Mouse (Mus musculus): ENCODE measurements around the gene Plekhg5. TPM values are rescaled to one million over a fixed set of nuclear protein-coding genes. Genes with fewer than 3 reads are reported as not detected.
A peak's percentile ranks its signal among the peaks of the same experiment; 100 is the strongest.

Plekhg5 gene
- total RNA-seq, 2 experiments from 2014 or later: 17.1 to 20.1 TPM

DNA sequence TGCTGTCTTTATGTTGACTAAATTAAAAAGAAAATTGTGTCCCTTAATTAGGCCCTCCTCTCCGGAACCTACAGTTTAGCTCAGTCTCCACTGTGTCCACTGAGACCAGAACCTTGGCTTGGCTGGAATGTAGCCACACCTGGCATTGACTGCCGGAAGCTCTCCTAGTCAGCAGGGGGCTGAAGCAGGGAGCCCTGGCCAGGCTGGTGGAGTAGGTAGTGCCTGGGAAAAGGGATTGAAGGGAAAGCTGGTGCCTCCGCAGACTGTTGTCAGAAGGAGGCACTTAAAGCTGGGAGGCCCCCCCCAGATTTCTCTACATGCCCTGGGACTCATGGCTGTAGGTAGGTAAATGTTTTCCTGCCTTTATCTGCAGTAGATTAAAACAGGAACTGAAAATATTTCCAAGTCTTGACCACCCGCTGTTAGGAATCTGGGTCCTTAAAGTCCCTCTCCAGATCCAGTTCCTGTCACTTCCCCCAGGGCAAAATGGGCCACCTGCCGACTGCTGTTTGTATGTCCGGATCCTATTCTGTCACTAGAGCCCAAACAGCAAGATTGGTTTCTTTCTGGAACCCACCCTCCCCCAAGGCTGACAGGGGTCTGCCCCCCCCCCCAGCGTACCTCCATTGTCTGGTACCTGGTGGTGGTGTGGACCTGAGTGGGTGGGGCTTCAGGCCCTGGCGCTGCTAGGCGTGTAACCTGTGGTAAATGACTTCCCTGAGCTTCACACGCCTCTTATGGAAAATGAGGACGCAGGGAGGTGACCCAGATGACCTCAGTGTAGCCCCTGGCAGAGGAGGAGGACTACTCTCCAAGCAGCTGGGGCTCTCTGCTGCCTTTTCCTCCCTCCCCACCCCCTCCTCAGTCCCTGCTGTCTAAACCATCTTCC, 25.9 kb downstream of the Plekhg5 start:
- DNase-seq: no peak

DNA sequence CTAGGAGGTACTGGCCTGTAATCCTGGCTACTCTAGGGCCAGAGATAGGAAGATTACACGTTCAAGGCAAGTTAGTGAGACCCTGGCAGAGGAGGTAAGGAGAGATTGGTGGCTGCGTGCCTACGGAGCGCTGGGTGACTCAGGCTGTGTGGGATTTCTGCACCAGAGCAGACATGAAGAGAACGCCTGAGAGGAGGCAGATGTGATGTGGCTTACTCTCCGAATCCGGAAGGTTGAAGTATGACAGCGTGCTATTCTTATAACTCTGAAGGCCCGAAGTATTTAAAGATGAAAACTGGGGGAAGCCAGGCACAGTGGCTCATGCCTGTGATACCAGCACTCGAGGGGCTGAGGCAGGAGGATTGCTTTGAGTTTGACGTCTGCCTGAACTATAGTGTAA, 28.2 kb downstream of the Plekhg5 start:
- no peak for DNase-seq

DNA sequence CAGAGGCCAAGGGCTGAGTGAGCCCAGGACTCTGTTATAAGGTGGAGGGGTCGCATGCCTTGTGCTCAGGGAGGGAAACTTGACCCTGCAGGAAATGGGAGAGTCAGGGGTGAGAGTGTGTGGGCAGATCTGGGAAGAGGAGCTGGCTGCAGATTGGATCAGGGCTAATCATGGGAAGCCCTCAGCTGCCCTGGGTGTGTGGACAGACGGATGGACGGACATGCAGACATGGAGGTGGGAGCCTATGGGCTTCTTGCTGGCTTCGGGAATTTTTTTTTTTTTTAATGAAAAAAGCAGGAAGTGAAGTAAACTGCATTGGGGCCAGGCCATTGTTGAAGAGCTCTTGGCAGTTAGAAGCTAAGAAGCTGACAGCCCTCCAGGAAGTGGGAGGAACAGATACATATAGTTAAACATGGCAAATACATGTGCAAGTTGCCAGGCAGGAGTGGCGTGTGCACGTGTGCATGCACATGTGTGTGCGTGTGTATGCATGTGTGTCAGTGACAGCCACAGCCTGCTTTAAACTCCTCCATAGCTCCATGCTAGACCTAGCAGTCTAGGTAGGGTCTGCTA, 28.9 kb downstream of the Plekhg5 start:
- no peak for DNase-seq

DNA sequence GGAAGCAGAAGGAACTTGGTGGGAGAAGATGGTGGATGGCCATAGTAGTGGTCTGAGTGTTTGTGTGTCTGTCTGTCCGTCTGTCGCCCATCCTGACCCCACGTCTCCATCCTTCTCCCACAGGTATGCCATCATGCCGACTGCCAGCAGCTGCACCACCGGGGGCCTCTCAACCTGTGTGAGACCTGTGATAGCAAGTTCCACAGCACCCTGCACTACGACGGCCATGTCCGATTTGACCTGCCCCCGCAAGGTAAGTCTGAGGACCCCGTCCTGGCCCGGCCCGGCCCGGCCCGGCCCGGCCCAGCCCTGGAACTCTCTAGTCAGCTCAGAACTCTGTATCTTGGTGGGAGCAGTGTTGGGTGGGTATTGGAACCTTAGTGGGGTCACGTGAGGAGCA, 29.6 kb downstream of the Plekhg5 start:
- no peak for DNase-seq

DNA sequence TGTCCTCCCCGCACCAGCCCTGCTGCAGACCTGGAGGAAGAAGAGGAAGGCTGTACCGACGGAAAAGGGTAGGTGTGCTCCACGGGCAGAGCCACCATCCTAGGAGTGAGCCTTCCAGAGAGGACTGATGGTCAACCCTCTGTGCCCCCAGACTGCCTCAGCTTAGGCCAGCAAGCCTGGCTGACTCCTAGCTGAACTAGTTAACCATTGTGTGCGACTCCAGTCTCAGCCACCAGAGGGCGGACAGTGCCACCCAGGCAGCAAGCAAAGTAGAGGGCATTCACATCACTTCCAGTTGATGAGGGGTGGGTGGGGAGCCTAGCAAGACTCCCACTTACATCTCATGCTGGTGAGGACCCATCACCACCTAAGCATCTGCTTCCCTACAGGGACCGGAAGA, 30.7 kb downstream of the Plekhg5 start:
- DNase-seq: peak; percentile 84

DNA sequence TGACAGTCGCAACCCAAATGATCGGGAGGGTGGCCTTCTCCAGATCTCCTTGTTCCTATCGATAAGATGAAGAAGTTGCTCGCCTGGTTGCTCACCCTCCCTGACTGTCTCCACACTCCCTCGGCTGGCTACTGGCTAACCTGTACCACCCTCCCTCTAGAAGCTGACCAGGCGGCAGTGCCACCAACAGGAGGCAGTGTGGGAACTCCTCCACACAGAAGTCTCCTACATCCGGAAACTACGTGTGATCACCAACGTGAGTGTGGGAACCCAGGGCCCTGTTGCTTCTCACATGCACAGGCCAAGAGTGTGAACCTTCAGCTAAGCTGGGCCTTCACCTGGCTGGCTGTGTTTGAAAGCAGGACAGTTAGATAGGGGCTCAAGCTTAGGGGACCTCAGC, 34.4 kb downstream of the Plekhg5 start:
- DNase-seq: no peak

DNA sequence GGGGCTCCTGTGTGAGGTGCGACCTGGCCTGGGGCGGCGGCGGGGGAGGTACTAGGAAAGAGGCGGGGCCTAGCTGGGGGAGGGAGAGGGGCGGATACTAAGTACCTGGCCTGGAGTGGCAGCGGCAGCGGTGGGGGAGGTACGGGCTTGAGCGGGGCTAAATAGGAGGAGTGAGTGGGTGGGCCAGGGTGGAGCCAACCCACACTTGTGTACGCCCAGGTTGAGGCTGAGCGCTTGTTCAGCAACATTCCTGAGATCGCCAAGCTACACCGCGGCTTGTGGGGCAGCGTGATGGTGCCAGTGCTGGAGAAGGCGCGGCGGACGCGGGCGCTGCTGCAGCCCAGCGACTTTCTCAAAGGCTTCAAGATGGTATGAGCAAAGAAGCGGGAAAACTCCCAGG, 35.2 kb downstream of the Plekhg5 start:
- DNase-seq: no peak

DNA sequence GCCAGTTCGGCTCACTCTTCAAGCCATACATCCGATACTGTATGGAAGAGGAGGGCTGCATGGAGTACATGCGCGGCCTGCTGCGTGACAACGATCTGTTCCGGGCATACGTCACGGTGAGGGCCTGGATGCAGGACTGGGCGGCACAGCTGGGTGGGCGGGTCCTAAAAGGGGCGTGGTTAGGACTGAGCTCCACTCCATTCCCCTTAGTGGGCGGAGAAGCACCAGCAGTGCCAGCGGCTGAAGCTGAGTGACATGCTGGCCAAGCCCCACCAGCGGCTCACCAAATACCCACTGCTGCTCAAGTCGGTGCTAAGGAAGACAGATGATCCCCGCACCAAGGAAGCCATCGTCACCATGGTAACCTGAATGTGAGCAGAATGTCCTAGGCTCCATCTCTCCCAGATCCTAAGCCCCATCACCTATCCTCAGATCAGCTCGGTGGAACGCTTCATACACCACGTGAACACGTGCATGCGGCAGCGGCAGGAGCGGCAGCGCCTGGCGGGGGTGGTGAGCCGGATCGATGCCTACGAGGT, 35.7 kb downstream of the Plekhg5 start:
- DNase-seq: peak; percentile 87

DNA sequence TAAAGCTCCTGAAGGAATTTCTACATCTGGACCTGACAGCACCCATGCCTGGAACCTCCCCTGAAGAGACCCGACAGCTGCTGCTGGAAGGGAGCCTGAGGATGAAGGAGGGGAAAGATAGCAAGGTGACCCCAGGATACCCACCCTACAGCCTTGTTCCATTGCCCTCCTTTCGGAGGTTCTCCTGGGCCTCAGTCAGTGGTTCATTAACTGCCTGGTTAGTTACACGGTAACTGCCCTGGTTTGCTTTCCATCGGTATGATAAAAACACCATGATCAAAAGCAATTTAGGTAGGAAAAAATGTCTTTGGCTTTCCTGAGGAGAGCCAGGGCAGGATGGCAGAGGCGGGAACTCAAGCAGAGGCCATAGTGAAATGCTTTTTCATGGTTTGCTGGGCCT, 36.4 kb downstream of the Plekhg5 start:
- DNase-seq: no peak

DNA sequence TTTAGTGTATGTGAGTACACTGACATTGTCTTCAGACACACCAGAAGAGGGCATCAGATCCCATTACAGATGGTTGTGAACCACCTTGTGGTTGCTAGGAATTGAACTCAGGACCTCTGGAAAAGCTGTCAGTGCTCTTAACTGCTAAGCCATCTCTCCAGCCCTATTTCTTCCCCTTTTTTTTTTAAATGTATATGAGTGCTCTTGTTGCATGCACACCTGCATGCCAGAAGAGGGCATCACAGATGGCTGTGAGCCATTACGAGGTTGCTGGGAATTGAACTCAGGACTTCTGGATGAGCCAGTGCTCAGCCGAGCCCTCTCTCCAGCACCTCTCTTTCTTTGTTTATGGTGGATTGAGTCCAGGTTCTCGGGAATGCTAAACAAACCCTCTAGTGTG, 37.2 kb downstream of the Plekhg5 start:
- no peak for DNase-seq

DNA sequence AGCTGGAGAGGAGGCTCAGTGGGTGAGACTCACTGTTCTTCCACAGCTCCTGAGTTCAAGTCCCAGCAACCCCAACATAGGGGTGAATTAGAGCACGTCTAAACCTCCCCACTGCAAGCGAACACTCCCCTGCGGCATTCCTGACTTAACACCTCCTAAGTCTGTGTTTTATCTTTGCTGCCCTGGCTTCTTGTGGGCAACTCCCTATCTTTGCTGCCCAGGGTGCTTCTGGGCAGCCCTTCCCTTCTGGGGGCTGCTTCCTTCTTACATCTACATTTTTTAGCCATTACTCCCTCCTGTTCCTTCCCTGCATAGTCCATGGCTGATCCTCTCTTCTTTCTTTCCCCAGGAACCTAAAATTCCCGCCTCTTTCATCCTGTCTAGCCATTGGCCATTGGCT, 38.4 kb downstream of the Plekhg5 start:
- DNase-seq: no peak

DNA sequence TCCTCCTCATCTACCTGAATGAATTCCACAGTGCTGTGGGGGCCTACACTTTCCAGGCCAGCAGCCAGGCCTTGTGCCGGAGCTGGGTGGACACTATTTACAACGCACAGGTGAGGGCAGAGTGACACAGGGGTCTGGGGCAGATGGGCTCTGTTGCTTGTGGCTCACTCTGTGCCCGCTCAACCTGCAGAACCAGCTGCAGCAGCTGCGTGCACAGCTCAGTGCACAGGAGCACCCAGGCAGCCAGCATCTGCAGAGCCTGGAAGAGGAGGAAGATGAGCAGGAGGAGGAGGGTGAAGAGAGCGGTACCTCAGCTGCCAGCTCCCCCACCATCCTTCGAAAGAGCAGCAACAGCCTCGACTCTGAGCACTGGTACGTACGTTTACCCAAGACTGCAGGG, 40.0 kb downstream of the Plekhg5 start:
- no peak for DNase-seq

DNA sequence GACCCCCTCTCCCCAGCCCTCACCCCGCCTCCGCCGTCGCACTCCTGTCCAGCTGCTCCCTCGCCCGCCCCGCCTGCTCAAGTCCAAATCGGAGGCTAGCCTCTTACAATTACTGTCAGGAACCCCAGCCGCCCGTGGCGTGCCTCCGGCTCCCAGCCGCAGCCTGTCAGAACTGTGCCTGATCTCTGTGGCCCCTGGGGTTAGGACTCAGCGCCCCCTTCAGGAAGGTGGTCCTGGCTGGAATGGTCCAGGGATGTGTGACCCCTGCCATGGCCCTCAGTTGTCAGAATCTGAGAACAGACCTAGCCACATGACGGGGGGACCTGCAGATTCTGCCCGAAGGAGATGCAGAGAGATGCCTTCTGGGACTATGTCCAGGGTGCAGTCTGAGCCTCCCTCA, 41.8 kb downstream of the Plekhg5 start:
- no peak for DNase-seq

DNA sequence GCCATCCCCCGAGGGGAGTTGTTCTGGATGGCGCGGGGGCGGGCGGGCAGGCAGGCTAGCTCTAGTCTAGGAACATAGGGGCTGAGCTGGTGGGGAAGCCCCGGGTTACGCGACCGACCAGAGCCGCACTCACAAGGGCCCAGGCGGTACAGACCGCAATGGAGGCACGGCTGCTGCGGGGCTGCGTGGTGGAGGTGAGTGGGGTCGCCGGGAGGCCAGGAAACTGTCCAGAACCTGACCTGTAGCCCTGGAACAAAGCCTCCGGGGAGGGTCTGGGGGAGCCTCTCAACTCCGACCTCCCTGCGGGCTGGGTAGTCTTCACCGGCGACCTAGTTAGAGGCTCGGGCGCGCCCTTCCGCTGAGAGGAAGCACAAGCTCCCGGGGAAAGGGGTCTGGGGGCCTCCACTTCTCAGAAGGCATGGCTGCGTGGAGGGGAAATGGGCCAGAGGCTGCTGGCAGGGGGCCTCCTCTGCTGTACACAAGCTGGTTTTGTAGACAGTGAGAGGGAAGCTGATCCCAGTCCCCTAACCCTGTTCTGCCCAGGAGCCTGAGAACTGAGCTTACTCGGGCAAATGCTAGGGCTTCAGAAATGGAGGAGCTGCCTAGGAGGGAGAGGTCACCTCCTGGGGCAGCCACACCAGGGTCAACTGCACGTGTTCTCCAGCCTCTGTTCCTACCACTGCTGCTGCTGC, 43.8 kb downstream of the Plekhg5 start, which contains the start of gene Tnfrsf25:
TSS of gene Tnfrsf25 (plus strand) at position 14 of the 692 bp plus-strand sequence.
- no peak for DNase-seq

DNA sequence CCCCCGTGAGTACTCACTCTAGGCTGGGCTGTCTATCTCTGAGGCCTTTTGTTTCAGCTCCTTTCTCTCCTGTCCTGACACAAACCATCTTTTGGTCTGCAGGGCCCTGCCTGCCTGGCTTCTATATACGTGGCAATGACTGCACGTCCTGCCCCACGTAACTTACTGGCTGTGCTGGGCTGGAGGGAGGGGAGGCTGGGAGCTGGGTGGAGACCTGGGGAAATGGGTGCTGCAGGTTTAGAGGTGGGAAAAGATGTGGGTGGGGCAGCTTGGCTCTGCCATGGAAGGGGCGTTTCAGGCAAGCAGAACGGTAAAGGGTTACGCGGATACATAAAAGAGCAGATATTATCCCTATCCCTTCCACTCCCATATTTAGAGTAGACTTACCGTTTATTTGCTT, 45.2 kb downstream of the Plekhg5 start:
- DNase-seq: no peak

DNA sequence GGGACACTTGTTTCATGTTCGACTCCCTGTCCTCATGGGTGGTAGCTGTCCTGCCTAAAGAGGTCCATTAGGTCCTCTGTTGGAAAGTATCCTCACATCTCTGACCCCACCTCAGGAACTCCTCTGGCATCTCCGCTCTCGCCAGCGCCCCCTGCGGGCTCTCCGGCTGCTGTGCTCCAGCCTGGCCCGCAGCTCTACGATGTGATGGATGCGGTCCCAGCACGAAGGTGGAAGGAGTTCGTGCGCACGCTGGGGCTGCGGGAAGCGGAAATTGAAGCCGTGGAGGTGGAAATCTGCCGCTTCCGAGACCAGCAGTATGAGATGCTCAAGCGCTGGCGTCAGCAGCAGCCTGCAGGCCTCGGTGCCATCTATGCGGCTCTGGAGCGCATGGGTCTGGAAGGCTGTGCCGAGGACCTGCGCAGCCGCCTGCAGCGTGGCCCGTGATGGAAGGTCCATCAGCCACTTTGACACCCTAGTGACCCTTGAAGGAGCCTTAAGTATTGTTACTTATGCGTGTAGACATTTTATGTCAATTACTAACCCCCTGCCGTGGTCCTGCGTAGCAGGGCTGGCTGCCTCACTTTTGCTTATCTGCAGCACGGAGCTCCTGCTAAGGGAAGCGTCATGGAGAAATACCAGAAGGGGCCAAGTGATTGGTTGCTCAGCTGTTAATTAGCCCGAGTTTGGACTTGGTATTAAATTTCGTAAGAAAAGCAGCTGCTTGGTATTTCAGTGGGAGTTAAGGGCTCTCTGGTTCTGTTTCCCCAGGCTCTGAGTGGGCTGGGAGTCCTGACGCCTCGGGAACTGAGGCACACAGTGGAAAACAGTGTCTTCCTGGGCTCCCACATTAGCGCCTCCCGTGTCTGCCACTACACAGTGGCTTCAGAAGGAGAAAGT, 47.3 kb downstream of the Plekhg5 start:
- peak; percentile 67 for DNase-seq

DNA sequence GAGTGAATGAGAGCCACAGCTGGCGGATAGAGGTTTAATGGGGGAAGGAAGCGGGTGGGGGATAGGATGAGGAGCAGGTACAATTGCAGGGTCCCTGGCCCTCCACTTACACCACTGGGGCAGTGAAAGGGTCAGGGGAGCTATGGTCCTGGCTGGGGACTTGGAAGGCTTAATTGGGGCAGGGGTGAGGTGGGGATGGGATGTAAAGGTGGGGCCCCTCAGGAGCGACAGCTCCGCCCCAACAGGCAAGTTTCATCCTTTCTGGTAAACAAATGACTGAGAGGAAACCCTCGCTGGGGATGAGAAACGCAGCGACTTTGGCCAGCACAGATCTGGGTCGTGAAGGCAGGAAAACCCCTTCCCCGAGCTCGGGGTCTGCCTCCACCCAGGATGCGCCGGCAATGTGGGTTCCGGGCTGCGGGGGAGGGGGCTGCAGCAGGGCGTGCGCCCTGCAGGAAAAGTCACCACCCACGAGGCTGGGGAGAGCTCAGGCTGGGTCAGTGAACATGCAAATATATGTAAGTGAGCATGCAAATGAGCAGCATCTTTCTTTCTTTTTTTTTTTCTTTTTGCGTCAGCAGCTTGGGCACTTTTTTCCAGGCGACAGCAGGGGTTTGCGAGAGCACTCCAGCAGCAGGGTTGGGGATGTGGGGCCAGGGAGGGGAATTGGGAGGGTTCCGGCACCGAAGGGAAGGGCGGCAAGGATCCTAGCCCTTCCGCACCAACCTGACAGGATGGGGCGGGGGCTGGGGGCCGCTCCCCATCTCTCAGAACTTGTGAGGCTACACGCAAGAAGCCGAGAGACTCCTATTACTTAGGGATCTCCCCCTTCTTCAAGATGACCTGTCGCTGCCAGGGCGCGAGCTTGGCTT, 48.2 kb downstream of the Plekhg5 start:
- no peak for DNase-seq

DNA sequence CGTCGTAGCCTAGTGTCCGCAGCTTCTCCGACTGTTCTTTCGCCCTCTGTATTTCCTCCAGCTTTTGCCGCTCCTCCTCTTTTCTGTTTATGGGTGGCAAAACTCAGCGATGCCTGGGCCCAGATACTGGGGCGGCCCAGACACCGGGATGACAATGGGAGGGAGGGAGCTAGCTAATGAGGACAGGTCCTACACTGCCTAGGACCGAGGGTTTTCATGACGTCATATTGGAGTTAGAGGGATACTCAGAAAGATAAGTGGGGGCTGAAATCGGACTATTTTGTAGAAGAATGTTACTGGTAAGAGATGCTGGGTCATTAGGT, 48.8 kb downstream of the Plekhg5 start:
- DNase-seq: no peak

DNA sequence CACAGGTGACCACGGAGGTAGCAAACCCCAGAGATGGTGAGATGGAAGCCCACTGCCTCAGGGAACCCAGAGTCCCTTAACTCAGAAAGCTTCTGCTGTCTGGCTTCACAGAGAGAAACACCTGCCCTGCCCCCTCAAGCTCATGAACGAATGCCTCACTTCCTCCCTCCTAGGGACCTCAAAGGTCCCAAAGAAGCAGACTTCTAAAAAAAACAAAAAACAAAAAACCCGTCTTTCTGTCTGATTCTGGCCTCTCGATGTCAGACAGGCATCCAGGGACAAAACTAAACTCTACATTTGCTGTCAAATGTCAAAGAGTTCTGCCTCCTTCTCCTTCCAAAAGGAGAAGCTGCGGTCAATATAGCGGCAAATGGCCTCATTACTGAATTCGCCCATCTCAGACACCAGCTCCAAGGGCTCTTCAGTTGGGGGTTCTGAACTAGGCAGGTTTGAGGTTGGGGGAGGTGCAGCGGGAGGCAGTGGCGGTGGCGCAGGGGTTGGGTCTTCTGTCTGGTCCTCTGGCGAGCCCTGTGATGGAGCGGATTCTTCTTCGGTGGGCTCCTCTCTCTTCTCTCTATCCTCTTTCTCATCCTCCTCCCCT, 52.2 kb downstream of the Plekhg5 start:
- no peak for DNase-seq

DNA sequence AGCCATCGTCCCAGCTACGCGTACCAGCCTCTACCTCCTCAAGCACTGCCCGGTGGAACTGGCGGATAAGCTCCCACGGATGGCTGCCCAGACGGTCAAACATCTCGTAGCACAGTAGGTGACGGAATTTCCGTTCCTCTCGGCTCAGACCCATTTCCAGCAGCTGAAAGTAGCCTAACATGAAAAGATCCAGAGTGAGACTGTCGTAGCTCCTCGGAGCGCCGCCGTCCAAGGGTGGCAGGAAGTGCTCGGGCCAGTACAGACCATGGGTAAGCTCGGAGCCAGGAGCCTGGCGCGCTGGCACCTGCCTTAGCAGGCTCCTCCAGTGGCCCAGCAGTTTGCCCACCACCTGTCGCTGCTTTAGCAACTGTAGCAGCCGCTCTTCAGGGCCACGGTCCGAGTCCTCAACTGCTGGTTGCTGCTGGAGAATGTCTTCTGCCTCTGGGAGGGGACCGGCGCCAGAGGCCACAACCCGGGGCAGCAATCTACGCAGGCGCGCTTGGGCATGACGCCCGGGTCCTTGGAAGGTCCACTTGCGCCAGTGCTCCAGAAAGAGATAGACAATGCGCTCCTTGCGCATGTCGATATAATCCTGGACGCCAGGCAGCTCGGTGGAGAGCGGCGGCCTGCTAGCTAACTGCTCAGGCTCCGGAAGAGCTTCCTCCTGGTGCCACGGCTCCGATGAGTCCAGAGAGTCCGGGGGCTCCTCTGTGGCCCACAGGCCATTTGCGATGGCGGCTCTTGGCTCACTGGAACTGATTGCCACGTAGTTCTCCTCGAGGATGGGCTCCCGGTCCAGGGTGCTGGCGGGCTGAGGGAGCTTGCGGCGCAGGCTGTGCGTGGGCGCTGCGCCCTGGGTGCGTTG, 53.1 kb downstream of the Plekhg5 start:
- DNase-seq: peak; percentile 82
